Mouse (Mus musculus) olfactory bulb, adult 2 months (tissue): Measurements from ENCODE around the gene Gm45213.

Source experiments
- CTCF ChIP-seq: fragments of 200-500 bp; IDR thresholded peaks from 2 replicates; pipeline ENCODE4 v1.5.1; 2012; ENCODE audit warnings: low read depth, mild to moderate bottlenecking, low read length, moderate library complexity; ENCODE audit not compliant: insufficient read depth
- POLR2A ChIP-seq: fragments of 200-500 bp; IDR thresholded peaks from 2 replicates; pipeline ENCODE4 v1.6.1; 2012; ENCODE audit warnings: mild to moderate bottlenecking, low read depth, low read length, moderate library complexity; ENCODE audit not compliant: insufficient read depth

GRCm38 (mm10) chr7:66043552-66044459 is at the start of gene Gm45213:
- no peak for TF ChIP-seq CTCF
- TF ChIP-seq POLR2A: no peak
